Mouse (Mus musculus): ENCODE data around the gene Ankrd54. TPM values are rescaled to one million over a fixed set of nuclear protein-coding genes. Genes with fewer than 3 reads are reported as not detected.

Gene Ankrd54
- total and polyA plus RNA-seq, 3 experiments = 21.8 to 38.6 (median 26.4) TPM

GRCm38 (mm10) chr15:79041585-79041984 is 21.1 kb downstream of the Ankrd54 start, which contains the start of gene Galr3:
Gene Galr3 (plus strand): TSS chr15:79041885.
- H3K27me3 ChIP-seq (replicated peaks) = peaks cover 2% of the 10 kb centered on the region
- no peak for DNase-seq (ENCODE audit: extremely low read depth)
- H3K4me1 ChIP-seq (ENCODE audit: control insufficient read depth in 1 of 2, insufficient read depth in 2 of 2) = peaks cover 18 to 42% of the 10 kb centered on the region in 2 experiments
- peak within 1 kb of the TSS; percentile 45 for H3K9ac ChIP-seq (ENCODE audit: insufficient read depth, low read depth)
- H3K9me3 ChIP-seq (replicated peaks; ENCODE audit: low read length) = peaks cover 6% of the 10 kb centered on the region
- H3K4me3 ChIP-seq (replicated peaks in 1 of 3; ENCODE audit: low read depth in 2 of 3, low read length in 2 of 3, poor library complexity in 1 of 3) = peak within 1 kb of the TSS; percentile 63 to 69 (median 67)
- H3K4me2 ChIP-seq (ENCODE audit: insufficient read depth, low read depth, poor library complexity, severe bottlenecking) = peak within 1 kb of the TSS; percentile 52
- in situ Hi-C loops (cut with MboI; ENCODE audit: low pct_ligation_motif_present, low pct_unique_long_range_greater_than_20kb, low sequenced_read_pairs) = no loop called here
- no peak within 1 kb of the TSS for H3K27ac ChIP-seq (ENCODE audit: insufficient read depth, low read depth)
- no peak for TF ChIP-seq GABPA (IDR thresholded peaks at IDR 0.05; ENCODE audit: insufficient replicate concordance, low read depth, low read length)
- no peak for TF ChIP-seq UBTF (IDR thresholded peaks at IDR 0.05; ENCODE audit: low read depth, low read length)
- H3K79me2 ChIP-seq (replicated peaks; ENCODE audit: control insufficient read depth, extremely low read depth, insufficient read depth, poor library complexity, severe bottlenecking) = no peaks in the 10 kb centered on the region
- dilution Hi-C loops (cut with MboI; ENCODE audit: extremely low pct_ligation_motif_present, extremely low pct_unique_long_range_greater_than_20kb, low sequenced_read_pairs) = no loop called here
- peaks cover 19 to 30% of the 10 kb centered on the region in 2 experiments for H3K36me3 ChIP-seq (replicated peaks in 1 of 2; ENCODE audit: control insufficient read depth in 1 of 2, insufficient read depth in 1 of 2, low read length in 1 of 2)

GRCm38 (mm10) chr15:79040501-79041416 is 21.9 kb downstream of the Ankrd54 start:
- peak overlapping the region; percentile 52 for H3K4me2 ChIP-seq (ENCODE audit: insufficient read depth, low read depth, poor library complexity, severe bottlenecking)
- H3K9ac ChIP-seq (ENCODE audit: insufficient read depth, low read depth) = peak overlapping the region; percentile 45
- peak; percentile 80 for DNase-seq (ENCODE audit: extremely low read depth)
- H3K27me3 ChIP-seq (replicated peaks) = peaks cover 2% of the 10 kb centered on the region
- H3K9me3 ChIP-seq (replicated peaks; ENCODE audit: low read length) = peaks cover 6% of the 10 kb centered on the region
- peak overlapping the region; percentile 63 to 69 (median 67) for H3K4me3 ChIP-seq (replicated peaks in 1 of 3; ENCODE audit: low read depth in 2 of 3, low read length in 2 of 3, poor library complexity in 1 of 3)
- 0 out of 2 replicates have a peak overlapping the region, but pooled peaks have one; percentile 5 for H3K27ac ChIP-seq (ENCODE audit: insufficient read depth, low read depth)
- H3K36me3 ChIP-seq (replicated peaks in 1 of 2; ENCODE audit: control insufficient read depth in 1 of 2, insufficient read depth in 1 of 2, low read length in 1 of 2) = peaks cover 24 to 37% of the 10 kb centered on the region in 2 experiments
- H3K79me2 ChIP-seq (replicated peaks; ENCODE audit: control insufficient read depth, extremely low read depth, insufficient read depth, poor library complexity, severe bottlenecking) = no peaks in the 10 kb centered on the region
- H3K4me1 ChIP-seq (ENCODE audit: control insufficient read depth in 1 of 2, insufficient read depth in 2 of 2) = peaks cover 18 to 42% of the 10 kb centered on the region in 2 experiments
- dilution Hi-C loops (cut with MboI; ENCODE audit: extremely low pct_ligation_motif_present, extremely low pct_unique_long_range_greater_than_20kb, low sequenced_read_pairs) = no loop called here
- in situ Hi-C loops (cut with MboI; ENCODE audit: low pct_ligation_motif_present, low pct_unique_long_range_greater_than_20kb, low sequenced_read_pairs) = no loop called here
- no peak for TF ChIP-seq RAD21 (IDR thresholded peaks at IDR 0.05; ENCODE audit: low read depth, low read length)
- no peak for TF ChIP-seq HCFC1 (IDR thresholded peaks at IDR 0.05; ENCODE audit: low read depth, low read length)
- TF ChIP-seq E2F4 (IDR thresholded peaks at IDR 0.05; ENCODE audit: insufficient replicate concordance, low read depth, low read length) = no peak
- TF ChIP-seq ZNF384 (IDR thresholded peaks at IDR 0.05; ENCODE audit: low read depth, low read length) = no peak
- TF ChIP-seq NELFE (IDR thresholded peaks at IDR 0.05; ENCODE audit: low read depth, low read length) = peak; percentile 41; the same call in 1 of the 2 replicates
- TF ChIP-seq KAT2A (IDR thresholded peaks at IDR 0.05; ENCODE audit: insufficient replicate concordance, low read length) = no peak
- TF ChIP-seq USF2 (conservative IDR thresholded peaks at IDR 0.05; ENCODE audit: low read depth, low read length) = no peak
- no peak for TF ChIP-seq PAX5 (IDR thresholded peaks at IDR 0.05; ENCODE audit: low read length)
- TF ChIP-seq MEF2A (IDR thresholded peaks at IDR 0.05; ENCODE audit: borderline replicate concordance, low read depth, low read length) = no peak
- no peak for TF ChIP-seq ETS1 (conservative IDR thresholded peaks at IDR 0.05; ENCODE audit: low read depth, low read length)
- no peak for TF ChIP-seq POLR2AphosphoS2 (IDR thresholded peaks at IDR 0.05; ENCODE audit: low read depth, low read length)
- TF ChIP-seq UBTF (IDR thresholded peaks at IDR 0.05; ENCODE audit: low read depth, low read length) = 0 out of 2 replicates have a peak, but pooled peaks have one; percentile 70
- peak; percentile 32; the same call in 1 of the 2 replicates for TF ChIP-seq SIN3A (IDR thresholded peaks at IDR 0.05; ENCODE audit: low read length)
- no peak for TF ChIP-seq MAFK (IDR thresholded peaks at IDR 0.05; ENCODE audit: insufficient replicate concordance, low read length)
- no peak for TF ChIP-seq GABPA (IDR thresholded peaks at IDR 0.05; ENCODE audit: insufficient replicate concordance, low read depth, low read length)
- TF ChIP-seq MYC (IDR thresholded peaks at IDR 0.05; ENCODE audit: low read depth, low read length) = peak; percentile 77
- no peak for TF ChIP-seq CHD1 (IDR thresholded peaks at IDR 0.05; ENCODE audit: low read depth, low read length)
- TF ChIP-seq ZKSCAN1 (IDR thresholded peaks at IDR 0.05; ENCODE audit: borderline replicate concordance, low read depth, low read length) = no peak
- no peak for TF ChIP-seq MAZ (IDR thresholded peaks at IDR 0.05; ENCODE audit: low read depth, low read length)
- no peak for TF ChIP-seq NRF1 (IDR thresholded peaks at IDR 0.05; ENCODE audit: low read depth, low read length)
- no peak for TF ChIP-seq CTCF (conservative IDR thresholded peaks at IDR 0.05 in 1 of 2, IDR thresholded peaks at IDR 0.05 in 1 of 2; ENCODE audit: low read depth in 2 of 2, low read length in 2 of 2)
- TF ChIP-seq RCOR1 (conservative IDR thresholded peaks at IDR 0.05; ENCODE audit: low read depth, low read length) = no peak
- no peak; the same call in 1 of the 2 replicates for TF ChIP-seq CHD2 (IDR thresholded peaks at IDR 0.05; ENCODE audit: low read length)
- peak; percentile 74 for TF ChIP-seq MAX (IDR thresholded peaks at IDR 0.05; ENCODE audit: low read length)
- TF ChIP-seq BHLHE40 (IDR thresholded peaks at IDR 0.05; ENCODE audit: low read depth, low read length) = peak; percentile 90
- TF ChIP-seq SMC3 (IDR thresholded peaks at IDR 0.05; ENCODE audit: low read depth, low read length) = no peak
- TF ChIP-seq EP300 (IDR thresholded peaks at IDR 0.05; ENCODE audit: low read length) = no peak
- no peak for TF ChIP-seq USF1 (IDR thresholded peaks at IDR 0.05; ENCODE audit: low read depth, low read length)
- no peak for TF ChIP-seq JUND (conservative IDR thresholded peaks at IDR 0.05; ENCODE audit: low read depth, low read length)
- 0 out of 2 replicates have a peak, but pooled peaks have one; percentile 51 for TF ChIP-seq ZMIZ1 (IDR thresholded peaks at IDR 0.05; ENCODE audit: low read depth, low read length)
